Mouse (Mus musculus) limb, embryonic 14.5 days (tissue): Measurements from ENCODE around the gene 4930519G04Rik. TPM values are rescaled to one million over a fixed set of nuclear protein-coding genes. Genes with fewer than 3 reads are reported as not detected.
"Not testable (repeated sequence)": the region's sequence is repeated elsewhere in the genome, so short reads cannot be mapped to it uniquely, and the experiment has no call there.

ENCODE experiments used
- ATAC-seq: fragments of 200-750 bp; cut with Nextera tagmentation; 2 replicates; pipeline ENCODE4 v1.8.0; 2017; ENCODE audit warnings: low read depth, moderate number of reproducible peaks, moderate TSS enrichment; ENCODE audit not compliant: low FRiP score
- DNase-seq: peaks from one replicate; pipeline ENCODE4 v3.0.0-alpha.2; 2015; ENCODE audit warnings: low spot score
- H3K27ac ChIP-seq: fragments of 300-500 bp; sonication (generic); replicated peaks from 2 replicates; pipeline ENCODE4 v1.5.1; 2014; ENCODE audit warnings: low read depth, mild to moderate bottlenecking, low read length, moderate library complexity, mixed read lengths
- H3K27me3 ChIP-seq: fragments of 300-500 bp; sonication (generic); 2 replicates; pipeline ENCODE4 v1.6.1; 2014; ENCODE audit warnings: low read length, mixed read lengths; ENCODE audit not compliant: control insufficient read depth, insufficient read depth
- H3K36me3 ChIP-seq: fragments of 300-500 bp; sonication (generic); 2 replicates; pipeline ENCODE4 v1.6.1; 2014; ENCODE audit warnings: mild to moderate bottlenecking, low read length, moderate library complexity, mixed read lengths; ENCODE audit not compliant: control insufficient read depth, insufficient read depth
- H3K4me1 ChIP-seq: fragments of 300-500 bp; sonication (generic); 2 replicates; pipeline ENCODE4 v1.6.1; 2014; ENCODE audit warnings: antibody characterized with exemption, low read length, mixed read lengths; ENCODE audit not compliant: control insufficient read depth, insufficient read depth
- H3K4me2 ChIP-seq: fragments of 300-500 bp; sonication (generic); replicated peaks from 2 replicates; pipeline ENCODE4 v1.6.1; 2014; ENCODE audit warnings: low read depth, mild to moderate bottlenecking, low read length, moderate library complexity; ENCODE audit not compliant: severe bottlenecking
- H3K4me3 ChIP-seq: fragments of 300-500 bp; sonication (generic); replicated peaks from 2 replicates; pipeline ENCODE4 v1.5.1; 2014; ENCODE audit warnings: low read length
- H3K9ac ChIP-seq: fragments of 300-500 bp; sonication (generic); 2 replicates; pipeline ENCODE4 v1.6.1; 2014; ENCODE audit warnings: mild to moderate bottlenecking, low read depth, low read length, moderate library complexity; ENCODE audit not compliant: severe bottlenecking
- H3K9me3 ChIP-seq: fragments of 300-500 bp; sonication (generic); 2 replicates; pipeline ENCODE4 v1.6.1; 2016; ENCODE audit warnings: low read length; ENCODE audit not compliant: control insufficient read depth
- POLR2A ChIP-seq: fragments of 200-500 bp; IDR thresholded peaks from 2 replicates; pipeline ENCODE4 v1.8.0; 2012; ENCODE audit warnings: inconsistent platforms, mild to moderate bottlenecking, moderate library complexity, borderline replicate concordance; ENCODE audit not compliant: insufficient read depth, insufficient read length; ENCODE audit errors: extremely low read depth
- WGBS: fragments of 180-500 bp; shearing (Covaris S2); extraction: QIAGEN DNeasy Blood & Tissue Kit; methylation state at CpG from one replicate; pipeline ENCODE4 v1.1.7; 2014; 5-methylcytosine and 5-hydroxymethylcytosine counted together
- polyA plus RNA-seq, 2 experiments: library from polyadenylated mRNA; depleted of rRNA in 1 of 2; stranded (reverse) in 1 of 2; unstranded in 1 of 2; fragments of >200 nt; fragmentation: Nextera tagmentation in 1 of 2; extraction: Ambion mirVana in 1 of 2; gene quantifications; 2 replicates each; pipeline versions ENCODE4 v1.2.1 to v1.2.3; 2012 to 2014

The 4930519G04Rik gene
- polyA plus RNA-seq, 2 experiments = not detected

DNA sequence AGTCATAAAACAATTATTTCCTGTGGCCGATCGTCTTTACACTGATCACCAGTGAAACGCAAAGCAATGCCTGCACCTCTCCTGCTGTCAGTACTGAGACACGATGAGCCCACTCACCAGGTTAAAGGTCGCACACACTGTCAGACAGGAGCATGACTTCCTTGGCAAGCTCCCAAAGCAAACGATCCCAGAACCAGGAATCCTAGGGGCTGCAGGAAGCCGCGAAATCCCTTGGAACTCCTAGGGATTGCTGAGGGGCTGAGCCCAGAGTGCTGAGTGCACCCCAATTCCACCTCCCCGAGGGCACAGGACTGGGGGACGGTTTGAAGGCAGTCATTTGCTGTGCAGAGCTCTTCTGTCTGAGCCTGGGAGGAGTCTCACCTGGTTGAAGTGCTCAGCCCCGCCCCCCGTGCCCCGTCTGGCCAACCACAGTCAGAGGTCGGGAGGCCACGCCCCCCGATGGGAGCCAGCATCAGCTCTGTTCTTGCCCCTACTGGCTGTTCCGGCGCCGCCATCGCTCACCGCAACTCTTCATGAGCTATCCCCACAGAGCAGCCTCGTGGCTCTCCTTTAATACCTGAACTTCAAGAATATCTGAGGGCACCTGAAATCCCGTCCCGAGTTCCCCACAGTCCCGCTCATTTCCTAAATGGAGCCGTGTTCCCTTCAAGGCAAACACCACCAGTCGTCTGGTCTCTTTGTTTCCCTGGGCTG lies 27.3 kb upstream of the 4930519G04Rik start:
- Histone ChIP-seq H3K27me3 (no peaks in the 10 kb centered on the region), H3K27ac (peak overlapping the region; percentile 15; the same call in 1 of the 2 replicates), H3K9ac (peak overlapping the region; percentile 25; the same call in 1 of the 2 replicates), H3K4me1 (peaks cover 4% of the 10 kb centered on the region), H3K9me3 (0 out of 2 replicates have a peak, but pooled peaks cover 3% of the 10 kb centered on the region), H3K4me3 (peak overlapping the region; percentile 26), H3K36me3 (0 out of 2 replicates have a peak, but pooled peaks cover 3% of the 10 kb centered on the region), H3K4me2 (peak overlapping the region; percentile 57)
- no peak for TF ChIP-seq POLR2A
- WGBS = 10% methylated on average over 26 of the region's 27 CpGs
- DNase-seq (peak; percentile 89), ATAC-seq (peak; percentile 82)

DNA sequence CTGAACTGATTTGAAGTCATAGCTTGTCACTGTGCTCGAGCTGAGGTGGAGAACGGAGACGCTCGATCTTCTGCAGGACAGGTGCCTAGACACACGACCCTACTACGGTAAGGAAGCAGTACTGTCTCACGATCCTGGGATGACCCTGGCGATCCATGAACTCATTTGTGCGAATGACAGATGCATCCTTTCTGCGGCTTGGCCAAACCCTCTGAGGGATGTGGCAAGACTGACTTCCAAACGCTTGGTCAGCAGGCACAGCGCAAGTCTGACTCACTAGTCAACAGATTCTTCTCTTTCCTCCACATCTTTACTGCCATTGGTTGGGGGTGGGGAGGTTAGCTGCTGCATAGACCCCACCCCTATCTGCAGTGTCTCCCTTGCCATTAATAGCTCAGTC lies 26.0 kb upstream of the 4930519G04Rik start:
- no peak for ATAC-seq
- no peaks in the 10 kb centered on the region for H3K9me3 ChIP-seq
- peaks cover 4% of the 10 kb centered on the region for H3K4me1 ChIP-seq
- no peaks in the 10 kb centered on the region for H3K27me3 ChIP-seq
- H3K9ac ChIP-seq = no peak overlapping the region
- WGBS = 91% methylated on average over 12 of the region's 12 CpGs
- H3K4me3 ChIP-seq = no peak overlapping the region
- no peak overlapping the region for H3K27ac ChIP-seq
- H3K4me2 ChIP-seq = no peak overlapping the region
- no peak for DNase-seq
- TF ChIP-seq POLR2A = no peak
- H3K36me3 ChIP-seq = no peaks in the 10 kb centered on the region

DNA sequence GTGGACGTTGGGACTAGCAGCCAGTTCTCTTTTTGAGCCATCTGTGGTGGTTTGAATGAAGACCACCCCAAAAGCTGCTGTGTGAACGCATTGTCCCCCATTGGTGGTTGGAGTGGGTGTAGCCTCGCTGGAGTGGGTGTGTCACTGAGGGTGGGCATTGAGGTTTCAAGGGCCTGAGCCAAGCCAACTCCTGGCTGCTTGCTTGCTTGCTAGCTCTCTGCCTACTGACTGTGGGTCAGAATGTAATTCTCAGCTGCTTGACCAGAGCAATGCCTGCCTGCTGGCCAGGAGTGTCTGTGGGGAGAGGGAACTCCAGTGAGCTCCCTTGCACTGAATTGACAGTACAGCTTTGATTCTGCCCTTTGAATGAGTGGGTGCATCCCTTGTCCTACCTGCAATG lies 23.7 kb upstream of the 4930519G04Rik start:
- ATAC-seq (no peak), DNase-seq (no peak)
- H3K27me3 ChIP-seq = no peaks in the 10 kb centered on the region
- H3K4me3 ChIP-seq = no peak overlapping the region
- H3K4me1 ChIP-seq = peaks cover 4% of the 10 kb centered on the region
- TF ChIP-seq POLR2A = no peak
- no peak overlapping the region for H3K9ac ChIP-seq
- no peaks in the 10 kb centered on the region for H3K9me3 ChIP-seq
- H3K4me2 ChIP-seq = no peak overlapping the region
- H3K36me3 ChIP-seq = no peaks in the 10 kb centered on the region
- H3K27ac ChIP-seq = no peak overlapping the region
- WGBS = 69% methylated on average over 3 of the region's 3 CpGs

DNA sequence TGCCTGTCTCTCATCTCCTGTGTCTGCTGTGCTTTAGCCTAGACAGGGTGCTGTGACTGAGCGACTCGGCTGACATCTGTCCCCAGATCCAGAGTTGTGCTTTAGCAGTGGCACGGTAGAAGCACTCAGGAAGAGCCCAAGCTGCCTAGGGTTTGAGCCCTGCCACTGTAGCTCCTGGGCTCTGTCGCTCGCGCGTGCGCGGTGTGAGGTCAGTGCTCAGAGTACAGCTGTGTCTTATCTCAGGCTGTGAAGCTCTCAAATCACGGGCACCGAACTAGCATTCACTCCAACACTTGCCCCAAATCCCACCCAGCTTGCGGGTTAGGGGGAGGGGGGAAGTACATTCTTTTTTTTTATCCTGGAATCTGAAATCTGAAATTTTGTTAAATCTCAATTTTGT lies 16.6 kb upstream of the 4930519G04Rik start:
- DNase-seq (no peak), ATAC-seq (no peak)
- Histone ChIP-seq H3K27me3 (no peaks in the 10 kb centered on the region), H3K27ac (no peak overlapping the region), H3K36me3 (no peaks in the 10 kb centered on the region), H3K4me3 (no peak overlapping the region), H3K9ac (no peak overlapping the region), H3K9me3 (no peaks in the 10 kb centered on the region), H3K4me2 (no peak overlapping the region), H3K4me1 (no peaks in the 10 kb centered on the region)
- TF ChIP-seq POLR2A = no peak
- 57% methylated on average over 12 of the region's 12 CpGs for WGBS

- 53% methylated on average over 5 of the region's 5 CpGs for WGBS
- H3K4me2 ChIP-seq, H3K4me1 ChIP-seq, H3K9ac ChIP-seq, H3K27ac ChIP-seq, H3K36me3 ChIP-seq, H3K9me3 ChIP-seq, DNase-seq, H3K27me3 ChIP-seq, ATAC-seq, H3K4me3 ChIP-seq: not testable (repeated sequence)
These were observed 13.0 kb upstream of the 4930519G04Rik start for GRCm38 (mm10) chr5:114840481-114840880.

DNA sequence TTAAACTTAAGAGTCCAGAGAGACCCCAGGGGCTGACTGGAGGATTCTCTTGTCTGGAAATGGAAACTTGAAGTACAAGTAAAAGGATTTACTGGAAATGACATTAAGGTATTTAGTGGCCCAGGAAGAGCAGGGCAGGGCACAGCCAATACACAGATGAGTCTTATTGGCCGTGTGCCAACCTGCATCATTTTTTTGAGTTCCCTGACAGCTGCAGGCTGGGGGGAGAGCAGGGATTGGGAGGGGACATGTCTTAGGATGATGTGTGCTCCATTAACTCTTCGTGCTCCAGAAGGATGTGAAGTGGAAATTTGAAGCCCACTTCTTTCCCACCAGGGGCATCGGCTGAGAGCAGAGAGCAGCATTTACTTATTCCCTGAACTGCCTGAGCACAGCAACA lies 11.3 kb upstream of the 4930519G04Rik start:
- H3K27ac ChIP-seq, H3K9me3 ChIP-seq, H3K4me3 ChIP-seq, H3K36me3 ChIP-seq, H3K4me1 ChIP-seq, H3K27me3 ChIP-seq, H3K4me2 ChIP-seq, H3K9ac ChIP-seq: not testable (repeated sequence)
- 34% methylated on average over 3 of the region's 3 CpGs for WGBS
- DNase-seq (peak; percentile 54), ATAC-seq (peak; percentile 83; the same call in 1 of the 2 replicates)
